Mouse (Mus musculus) mature B cell (primary cell): Measurements from ENCODE around the gene Gipc1.

Source experiments
- in situ Hi-C: fragments of 300-500 bp; cut with MboI; formaldehyde crosslinking; loops from 2 replicates; pipeline ENCODE4 v1.14.3; 2019

Gene Gipc1

DNA sequence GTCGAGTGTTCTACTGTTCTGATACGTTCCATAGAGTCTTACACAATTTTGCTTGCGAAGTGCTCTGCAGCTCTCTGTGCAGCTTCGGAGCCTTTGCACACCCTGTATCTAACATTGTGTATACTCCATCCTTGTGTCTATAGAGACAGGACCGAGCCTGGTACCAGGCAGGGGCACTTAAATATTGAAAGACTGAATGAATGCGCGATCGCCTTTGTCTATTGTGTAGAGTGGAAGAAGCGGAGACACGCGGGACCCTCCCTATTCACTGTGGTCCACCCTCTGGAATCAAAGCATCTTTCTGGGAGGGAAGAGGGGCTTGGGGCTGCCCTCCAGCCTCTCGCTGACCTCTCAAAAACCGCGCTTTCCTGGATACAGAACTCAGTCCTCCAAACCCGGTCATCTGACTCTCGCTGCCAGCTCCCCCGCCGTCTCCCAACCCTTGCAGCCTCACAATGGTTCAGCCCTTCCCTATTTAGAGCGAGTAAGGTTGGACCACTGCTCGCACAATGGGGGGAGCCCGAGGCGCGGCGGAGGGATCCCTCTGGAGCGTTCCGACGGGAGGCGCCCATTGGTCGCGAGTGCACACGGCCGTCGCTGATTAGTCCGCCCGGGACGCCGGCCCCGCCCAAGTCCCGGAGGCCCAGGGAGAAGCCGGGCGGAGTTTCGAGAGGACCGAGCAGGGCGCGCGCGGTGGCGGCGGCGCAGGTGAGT is at the start of gene Gipc1:
Gene Gipc1, plus strand, starts transcription at position 648 of the 714 bp plus-strand sequence.
- in situ Hi-C loops = no loop called here

DNA sequence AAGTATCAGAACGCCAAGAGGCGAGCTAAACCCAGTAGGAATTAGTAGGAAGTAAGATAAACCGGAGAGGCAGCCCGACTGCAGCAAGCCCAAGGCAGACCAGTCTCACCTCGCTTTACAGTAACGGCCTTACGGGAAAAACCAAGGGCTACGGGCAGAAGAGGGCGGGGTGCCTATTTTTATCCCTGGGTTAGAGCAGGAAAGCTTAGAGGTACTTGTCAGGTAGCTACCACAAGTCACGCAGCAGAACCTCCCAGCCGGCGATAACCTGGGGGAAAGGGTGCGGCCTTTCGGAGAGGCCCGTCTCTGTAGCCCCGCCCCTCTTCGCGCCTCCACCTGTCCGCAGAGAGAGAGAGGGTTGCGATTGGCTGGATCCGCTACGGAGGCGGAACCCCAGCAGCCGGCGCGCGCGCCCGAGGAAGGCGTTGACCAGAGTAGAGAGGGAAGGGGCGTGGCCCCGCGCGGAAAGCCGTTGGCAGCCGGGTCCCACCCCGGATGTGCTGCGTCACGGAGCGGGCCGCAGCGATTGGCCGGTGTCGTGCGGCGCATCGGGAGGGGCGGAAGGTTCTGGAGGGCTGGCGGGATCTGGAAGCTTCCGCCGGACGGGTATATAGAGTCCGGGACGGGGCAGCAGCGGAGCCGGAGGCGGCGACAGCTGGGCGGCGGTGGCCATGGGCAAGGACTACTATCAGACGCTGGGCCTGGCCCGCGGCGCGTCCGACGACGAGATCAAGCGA is 44.6 kb upstream of the Gipc1 start, which contains the start of the genes Tecr and Dnajb1:
Gene Tecr, minus strand, starts transcription at position 311 of the 737 bp plus-strand sequence.
Gene Dnajb1, plus strand, starts transcription at position 533 of the 737 bp plus-strand sequence.
- in situ Hi-C loops = no loop called here

DNA sequence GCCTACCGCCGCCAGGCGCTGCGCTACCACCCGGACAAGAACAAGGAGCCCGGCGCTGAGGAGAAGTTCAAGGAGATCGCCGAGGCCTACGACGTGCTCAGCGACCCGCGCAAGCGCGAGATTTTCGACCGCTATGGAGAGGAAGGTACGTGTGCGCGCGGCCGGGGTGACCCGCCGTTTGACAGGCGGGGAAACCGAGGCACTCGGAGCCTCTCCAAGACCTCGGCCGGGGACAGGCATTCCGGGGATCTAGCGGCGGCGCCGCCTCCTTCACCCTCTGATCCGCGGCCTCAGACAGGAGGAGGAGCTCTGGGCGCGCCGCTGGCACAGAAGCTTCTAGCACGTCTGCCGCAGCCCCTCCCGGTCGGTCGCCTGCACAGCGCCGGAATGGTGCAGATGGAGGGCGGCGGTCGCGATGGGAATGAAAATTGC is 44.1 kb upstream of the Gipc1 start:
- in situ Hi-C loops = no loop called here

DNA sequence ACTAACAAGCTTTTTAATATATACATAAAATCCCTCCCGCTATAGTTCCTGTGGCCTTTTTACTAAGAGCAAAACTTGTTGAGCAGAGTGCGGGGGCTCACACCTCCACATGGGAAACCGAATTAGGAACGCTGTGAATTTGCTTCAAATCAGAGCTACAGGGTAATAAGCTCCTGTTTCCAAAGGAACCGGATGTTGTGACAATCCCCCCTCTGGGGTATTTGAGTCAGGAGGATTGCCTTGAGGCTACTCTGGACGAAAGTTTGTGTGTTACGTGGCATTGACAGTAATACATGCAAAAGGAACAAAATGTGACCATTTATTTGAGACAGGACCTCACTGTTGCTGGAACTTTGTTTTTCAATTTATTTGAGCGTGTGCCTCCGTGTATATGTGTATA is 43.4 kb upstream of the Gipc1 start:
- in situ Hi-C loops = no loop called here

DNA sequence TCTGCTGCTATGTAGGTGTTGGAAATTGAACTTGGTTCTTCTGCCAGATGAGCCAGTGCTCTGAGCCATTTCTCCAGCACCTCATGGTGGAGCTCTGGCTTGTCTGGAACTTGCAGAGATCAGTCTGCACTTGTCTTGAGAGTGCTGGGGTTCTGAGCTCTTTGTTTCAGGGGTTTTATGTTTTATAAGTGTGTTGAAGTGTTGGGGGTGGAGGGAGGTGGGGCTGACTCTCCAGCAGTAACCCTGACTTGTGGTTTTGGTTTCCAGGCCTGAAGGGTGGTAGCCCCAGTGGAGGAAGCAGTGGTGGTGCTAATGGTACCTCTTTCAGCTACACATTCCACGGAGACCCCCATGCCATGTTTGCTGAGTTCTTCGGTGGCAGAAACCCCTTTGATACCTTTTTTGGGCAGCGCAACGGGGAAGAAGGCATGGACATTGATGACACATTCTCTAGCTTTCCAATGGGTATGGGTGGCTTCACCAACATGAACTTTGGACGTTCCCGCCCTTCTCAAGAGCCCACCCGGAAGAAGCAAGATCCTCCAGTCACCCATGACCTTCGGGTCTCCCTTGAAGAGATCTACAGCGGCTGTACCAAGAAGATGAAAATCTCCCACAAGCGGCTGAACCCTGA is 42.8 kb upstream of the Gipc1 start:
- in situ Hi-C loops = no loop called here

DNA sequence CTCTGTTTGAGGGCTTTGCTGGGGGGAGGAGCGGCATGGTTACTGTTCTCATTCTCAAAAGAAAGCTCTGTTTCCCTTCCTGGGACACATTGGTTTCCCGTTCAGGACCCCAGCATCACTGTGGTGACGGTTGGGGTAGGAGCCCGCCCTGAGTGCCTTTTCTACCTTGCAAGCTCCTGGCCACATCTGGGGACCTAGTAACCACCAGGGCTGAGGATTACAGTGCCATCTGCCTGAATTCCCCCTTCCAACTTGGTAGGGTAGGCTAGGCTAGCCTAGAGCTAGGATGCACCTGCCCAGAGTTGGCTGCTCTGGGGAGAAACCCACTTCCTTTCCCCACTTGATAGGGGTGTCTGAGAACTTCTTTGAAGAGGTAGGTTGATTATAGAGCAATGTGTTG is 40.6 kb upstream of the Gipc1 start:
- in situ Hi-C loops = no loop called here

DNA sequence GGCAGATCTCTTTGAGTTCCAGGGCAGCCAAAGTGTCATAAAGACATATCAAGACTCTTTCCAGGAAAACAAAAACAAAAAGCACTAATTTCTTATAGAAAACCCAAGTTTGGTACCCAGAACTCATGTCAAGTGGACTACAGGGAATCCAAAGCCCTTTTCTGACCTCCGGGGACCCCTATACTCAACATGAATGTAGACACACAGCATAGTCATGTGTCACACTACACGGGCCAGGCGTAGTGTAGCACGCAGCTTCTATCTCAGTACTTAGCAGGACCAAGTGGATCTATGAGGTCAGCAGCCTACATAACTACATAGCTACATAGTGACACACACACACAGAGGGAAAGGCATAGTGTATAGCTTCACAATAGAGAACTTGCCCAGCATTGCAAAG is 38.8 kb upstream of the Gipc1 start:
- in situ Hi-C loops = no loop called here

DNA sequence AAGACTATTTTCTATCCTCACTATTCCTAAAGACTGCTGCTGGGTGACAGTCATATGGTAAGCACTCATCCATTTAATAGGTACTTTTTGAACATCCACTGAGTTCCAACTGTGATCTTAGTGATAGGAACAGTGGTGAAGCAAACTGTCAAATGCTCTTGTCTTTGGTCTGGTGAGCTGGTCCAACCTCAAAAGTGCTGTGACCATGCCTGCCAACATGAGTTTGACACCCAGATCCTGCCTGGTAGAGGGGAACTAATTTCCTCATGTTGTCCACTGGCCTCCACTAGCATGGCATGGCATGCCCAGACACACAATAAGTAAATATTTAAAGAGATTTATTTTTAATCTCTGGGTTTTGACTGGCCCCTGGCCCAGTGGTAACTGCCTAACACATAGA is 35.9 kb upstream of the Gipc1 start:
- in situ Hi-C loops = no loop called here

DNA sequence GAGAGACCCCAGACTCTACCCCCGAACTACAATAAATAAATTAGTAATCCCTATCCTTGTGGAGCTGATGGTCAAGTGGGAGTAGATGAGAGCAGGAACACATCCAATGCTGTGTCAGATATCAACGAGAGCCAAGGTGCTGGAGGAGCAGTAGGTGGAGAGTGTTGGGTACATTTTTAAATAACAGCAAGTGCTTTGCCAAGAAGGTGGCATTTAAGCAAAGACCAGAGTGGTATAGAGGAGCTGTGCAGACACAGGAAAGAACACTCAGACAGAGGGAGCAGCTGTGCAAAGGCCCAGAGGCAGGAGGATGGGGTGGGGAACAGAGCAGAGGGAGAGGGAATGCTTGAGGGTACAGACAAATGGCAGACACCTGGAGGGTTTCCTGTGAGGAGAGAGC is 35.4 kb upstream of the Gipc1 start:
- in situ Hi-C loops = no loop called here

DNA sequence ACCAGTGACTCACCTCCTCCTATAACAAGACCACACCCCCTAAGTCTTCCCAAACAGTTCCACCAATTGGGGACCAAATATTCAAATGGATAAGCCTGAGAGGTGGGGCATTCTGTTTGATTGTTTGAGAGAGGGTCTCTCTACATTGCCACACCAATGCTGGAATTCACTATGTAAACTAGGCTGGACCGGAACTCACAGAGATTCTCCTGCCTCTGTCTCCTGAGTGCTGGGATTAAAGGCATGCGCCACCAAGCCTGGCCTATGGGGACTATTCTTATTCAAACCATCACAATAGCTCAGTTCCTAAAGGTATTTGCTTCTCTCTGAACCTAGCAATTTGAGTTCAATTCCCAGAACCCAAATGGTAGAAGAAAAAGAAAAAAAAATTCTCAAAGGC is 33.9 kb upstream of the Gipc1 start:
- in situ Hi-C loops = no loop called here

DNA sequence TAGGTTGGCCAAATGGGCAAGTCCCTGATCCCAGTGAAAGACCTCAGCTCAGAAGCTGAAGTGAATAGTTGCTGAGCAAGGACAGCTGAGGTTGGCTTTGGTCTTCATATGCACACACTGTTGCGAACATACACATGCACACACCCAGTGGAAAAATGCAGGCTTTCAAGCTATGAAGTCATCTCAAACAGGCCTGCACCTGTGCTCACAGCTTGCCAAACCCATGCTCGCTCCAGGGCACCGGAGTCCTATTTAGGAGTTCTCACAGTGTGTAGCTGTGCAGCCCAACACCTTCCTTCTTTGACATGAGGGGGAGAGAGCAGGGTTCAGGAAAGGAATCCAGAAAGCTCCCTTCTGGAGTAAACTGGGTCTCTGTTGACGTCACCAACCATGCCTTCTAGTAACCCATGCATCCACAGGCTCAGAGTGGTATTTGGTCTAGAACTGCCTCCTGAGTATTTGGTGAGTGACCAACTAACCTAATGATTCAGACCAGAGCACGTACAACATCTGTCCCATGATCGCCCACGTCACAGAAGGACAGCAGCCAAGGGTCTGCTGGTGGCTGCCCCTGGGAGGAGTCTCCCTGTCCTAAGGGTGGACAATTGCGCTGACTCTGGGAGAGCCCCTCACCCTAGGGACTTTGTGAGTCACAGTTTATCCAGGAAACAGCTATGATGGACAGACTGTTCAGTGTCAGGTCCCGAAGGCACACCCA is 32.8 kb upstream of the Gipc1 start:
- in situ Hi-C loops = no loop called here

DNA sequence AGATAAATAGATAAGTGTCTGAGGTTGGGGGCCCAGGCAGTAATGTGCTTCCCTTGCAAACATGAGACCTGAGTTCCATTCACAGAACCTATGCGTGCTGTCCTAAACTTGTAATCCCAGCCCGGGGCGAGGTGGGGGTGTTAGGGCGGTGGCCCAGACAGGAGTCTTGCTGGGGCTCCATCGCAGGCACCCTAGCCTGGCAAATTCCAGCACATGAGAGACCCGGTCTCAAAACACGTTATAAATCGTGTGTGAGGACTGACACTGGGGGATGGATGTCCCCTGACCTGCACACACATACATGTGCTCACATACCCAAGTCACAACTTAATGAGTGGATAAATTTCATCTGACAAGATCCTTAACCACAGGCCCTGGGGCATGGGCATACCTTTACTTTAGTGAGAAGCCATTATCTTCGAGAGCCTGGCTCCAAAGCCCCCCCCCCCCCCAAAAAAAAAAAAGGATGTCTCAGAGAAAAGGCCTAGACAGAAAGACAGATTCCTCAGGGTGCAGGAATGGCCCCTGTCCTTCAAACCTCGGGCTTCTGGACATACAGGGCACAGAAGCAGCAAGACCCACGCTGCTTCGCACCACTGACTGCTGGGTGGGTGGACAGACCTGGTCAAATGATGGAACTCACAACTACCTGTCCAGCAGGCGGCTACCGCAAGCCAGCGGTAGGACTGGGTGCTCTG is 30.6 kb upstream of the Gipc1 start:
- in situ Hi-C loops = no loop called here

DNA sequence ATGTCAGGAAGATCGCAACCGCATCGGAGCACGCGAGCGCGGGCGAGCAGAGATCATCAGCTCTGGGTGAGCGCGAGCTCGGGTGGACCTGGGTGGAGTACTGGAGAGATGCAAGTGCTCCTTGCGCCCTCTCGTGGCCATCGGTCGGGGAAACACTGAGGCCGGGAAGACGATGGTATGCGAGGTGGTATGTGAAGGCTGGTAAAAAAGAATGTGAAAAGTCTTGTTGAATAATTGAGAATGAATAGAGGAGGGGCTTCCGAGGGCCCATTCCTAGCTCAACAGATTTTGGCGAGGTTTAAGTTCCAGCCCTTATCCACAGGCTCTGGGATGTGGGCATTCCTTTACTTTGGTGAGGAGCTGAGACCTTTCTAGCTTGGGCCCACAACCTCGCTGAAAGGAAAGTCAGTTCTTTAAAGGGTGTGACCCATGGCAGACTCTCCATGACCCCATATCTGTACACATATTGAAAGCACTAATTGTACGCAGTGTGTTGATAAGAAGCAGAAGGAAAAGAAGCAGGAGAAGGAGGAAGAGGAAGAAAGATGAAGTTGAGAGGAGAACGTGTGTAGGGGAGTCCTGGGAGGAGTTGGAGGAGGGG is 30.0 kb upstream of the Gipc1 start:
- in situ Hi-C loops = no loop called here

DNA sequence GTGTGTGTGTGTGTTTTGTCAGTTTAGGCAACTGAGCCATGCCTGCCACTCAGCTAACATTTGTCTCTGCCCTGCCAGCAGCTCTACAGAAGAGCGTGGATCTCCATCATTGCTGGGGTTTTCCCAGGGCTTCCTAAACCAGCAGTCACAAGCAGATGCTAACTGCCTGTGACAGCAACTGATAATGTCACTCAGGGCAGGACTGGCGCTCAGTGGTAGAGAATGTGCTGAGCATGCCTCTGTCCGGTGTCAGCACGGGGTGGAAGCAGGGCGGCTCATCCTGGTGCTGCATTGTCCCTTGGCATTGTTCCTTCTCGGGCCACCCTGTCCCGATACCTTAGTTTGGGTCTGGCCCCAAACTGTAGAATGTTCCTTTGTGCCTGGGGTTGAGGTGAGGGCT is 28.9 kb upstream of the Gipc1 start:
- in situ Hi-C loops = no loop called here

DNA sequence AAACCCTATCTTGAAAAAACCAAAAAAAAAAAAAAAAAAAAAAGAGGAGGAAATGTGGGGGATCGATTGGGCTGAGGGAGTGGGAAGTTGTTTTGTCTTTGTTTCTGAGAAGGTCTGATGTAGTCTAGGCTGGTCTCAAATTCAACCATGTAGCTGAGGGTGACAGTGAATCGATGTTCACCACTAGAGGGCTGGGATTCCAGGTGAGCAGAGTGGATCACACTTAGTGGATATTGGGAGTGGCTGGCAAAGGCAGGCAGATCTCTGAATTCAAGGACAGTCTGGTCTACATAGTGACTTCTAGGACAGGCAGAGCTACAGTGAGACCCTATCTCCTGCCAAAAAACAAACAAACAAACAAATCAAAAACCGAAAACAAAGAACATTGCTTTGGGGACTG is 27.7 kb upstream of the Gipc1 start:
- in situ Hi-C loops = no loop called here

DNA sequence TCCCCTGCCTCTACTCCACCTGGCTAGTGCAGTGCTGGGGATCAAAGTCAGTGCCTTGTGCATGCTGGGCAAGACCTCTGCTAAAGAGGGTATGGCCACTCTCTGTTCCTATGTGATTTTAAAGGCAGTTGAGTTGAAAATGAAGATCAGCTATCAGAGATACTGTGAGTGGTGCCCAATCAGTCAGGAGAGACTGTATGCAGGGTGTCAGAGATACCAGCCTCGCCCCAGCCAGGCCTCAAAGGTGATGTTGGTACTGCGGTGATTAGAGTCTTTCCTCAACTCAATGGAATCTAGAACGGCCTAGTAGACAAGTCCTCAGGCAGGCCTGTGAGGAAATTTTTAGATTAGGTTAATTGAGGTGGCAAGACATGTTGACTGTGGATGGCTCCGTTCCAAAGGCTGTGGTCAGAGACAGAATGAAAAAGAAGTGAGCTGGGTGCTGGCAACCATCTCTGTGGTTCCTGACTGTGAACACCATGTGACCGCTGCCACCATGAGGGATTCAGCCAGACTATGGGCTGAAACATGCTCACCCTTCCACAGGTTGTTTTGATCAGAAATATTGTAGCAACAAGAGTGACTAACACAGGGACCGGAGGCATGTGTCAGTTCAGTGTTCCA is 26.7 kb upstream of the Gipc1 start:
- in situ Hi-C loops = no loop called here

DNA sequence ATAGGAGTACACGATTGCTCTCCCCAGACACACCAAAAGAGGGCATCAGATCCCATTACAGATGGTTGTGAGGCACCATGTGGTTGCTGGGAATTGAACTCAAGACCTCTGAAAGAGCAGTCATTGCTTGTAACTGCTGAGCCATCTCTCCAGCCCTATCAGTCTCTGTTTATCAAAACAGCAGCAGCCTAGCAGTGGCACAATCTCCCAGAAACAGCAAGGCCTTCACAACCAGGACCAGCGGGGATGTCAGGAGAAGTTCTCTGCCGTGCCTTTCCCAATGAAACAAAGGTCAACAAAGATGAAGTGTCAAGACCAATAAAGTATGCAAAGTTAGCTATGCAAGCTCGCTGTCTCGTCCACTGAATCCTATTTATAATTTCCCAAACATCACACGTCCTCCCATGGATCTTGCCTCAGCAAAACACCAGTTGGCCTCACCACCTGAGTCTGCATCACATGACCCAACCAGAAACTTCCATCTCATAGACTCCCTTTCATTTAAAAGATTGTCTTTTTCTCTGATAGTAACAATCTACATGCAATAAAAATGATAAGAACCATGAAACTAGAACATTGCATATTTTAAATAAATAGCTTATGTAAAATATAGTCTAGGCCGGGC is 20.3 kb upstream of the Gipc1 start:
- in situ Hi-C loops = no loop called here

DNA sequence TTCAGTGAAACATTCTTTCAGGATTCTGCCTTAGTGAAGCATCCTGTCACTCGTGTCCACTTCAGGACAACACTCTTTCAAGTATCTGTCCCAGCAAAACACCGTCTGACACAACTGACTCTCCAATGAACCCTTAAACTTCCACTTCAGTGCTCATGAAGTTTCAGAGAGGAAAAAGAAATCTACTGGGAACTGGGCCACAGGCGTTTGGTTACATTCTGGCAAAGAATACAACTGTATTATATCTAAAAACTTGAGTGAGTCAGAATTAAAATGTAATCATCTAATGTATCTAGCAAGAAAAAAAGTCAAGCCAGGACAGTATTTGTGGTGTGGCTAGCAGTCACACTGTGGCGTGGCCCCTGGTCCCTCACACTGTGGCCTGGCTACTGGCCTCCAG is 13.6 kb upstream of the Gipc1 start:
- in situ Hi-C loops = no loop called here

DNA sequence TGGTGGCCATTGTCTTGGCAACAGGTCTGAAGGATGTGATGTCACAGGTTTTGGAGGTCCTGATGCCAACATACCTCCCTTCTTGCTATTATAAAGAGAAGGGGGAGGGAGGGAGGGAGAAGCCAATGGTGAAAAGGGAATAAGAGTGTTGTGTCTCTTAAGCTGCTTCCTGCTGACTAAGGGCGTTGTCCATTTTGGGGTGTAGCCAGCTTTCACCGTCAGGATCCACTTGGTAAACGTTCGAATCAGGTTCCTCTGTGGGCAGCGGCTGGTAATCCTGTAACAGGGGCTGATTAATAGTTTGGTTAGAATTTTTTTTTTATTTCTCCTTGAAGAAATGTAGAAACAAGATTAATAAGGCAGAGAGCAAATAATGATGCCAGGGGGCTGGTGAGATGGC is 12.8 kb upstream of the Gipc1 start:
- in situ Hi-C loops = no loop called here

DNA sequence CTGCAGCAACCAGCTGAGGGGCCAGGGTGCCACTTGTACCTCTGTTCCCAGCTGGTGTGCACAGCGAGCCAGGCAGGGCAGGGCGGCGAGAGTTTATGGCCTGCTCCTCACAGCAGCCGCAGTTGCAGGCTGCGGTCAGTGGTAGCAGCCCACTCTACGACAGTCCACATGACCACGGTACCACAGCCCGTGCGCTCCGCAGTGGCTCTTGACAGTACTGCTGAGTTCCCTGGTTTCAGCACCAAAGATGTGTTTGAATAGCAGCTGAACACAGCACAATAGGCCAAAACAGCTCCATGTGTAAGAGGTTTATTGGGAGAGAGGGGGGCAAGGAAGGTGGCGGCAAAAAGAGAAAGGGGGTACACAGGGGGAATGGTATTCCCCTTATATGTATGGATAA is 5.0 kb upstream of the Gipc1 start:
- in situ Hi-C loops = no loop called here
